Mouse (Mus musculus) adipose tissue, adult 10 weeks (tissue): Measurements from ENCODE around the gene Plac9b. TPM values are rescaled to one million over a fixed set of nuclear protein-coding genes. Genes with fewer than 3 reads are reported as not detected.

Source experiments
- polyA plus RNA-seq: library from polyadenylated mRNA; stranded (reverse); fragments of 350-450 nt; fragmentation: Illumina TruSeq; extraction: RNeasy Lipid Tissue Mini Kit (QIAGEN cat#74804); gene quantifications from one replicate; pipeline ENCODE4 v1.2.3, GENCODE M21; 2014; ENCODE audit warnings: low read depth, low replicate concordance

Plac9b gene
- polyA plus RNA-seq: 109 TPM

DNA sequence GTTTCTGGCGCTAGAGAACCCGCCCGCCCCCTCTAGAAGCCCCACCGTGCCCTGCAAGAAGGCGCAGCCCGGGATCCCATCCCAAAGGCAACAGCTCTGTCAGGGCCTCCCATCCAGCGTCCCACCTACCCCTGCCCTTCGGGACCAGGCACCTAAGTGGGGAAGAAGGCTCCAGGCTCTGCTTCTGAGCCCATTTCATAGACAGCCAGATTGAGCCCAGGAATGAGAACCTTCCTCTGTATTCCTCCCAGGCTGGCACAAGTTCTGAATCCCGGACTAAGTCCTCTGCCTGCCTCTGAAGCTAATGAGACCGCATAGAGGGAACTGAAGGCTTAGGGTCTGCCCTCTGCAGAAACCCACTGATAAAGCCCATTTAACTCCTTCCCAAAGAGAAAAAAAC lies at the start of gene Plac9b:
TSS of gene Plac9b (minus strand) at position 101 of the 400 bp plus-strand sequence.

GRCm38 (mm10) chr14:26206926-26207247 lies 24.6 kb upstream of the Plac9b start, which contains the start of gene Tmem254b:
TSS of gene Tmem254b (minus strand) at chr14:26207041.

GRCm38 (mm10) chr14:26118150-26118549 lies 64.1 kb downstream of the Plac9b start, which contains the start of gene Duxbl2:
TSS of gene Duxbl2 (plus strand) at chr14:26118349.

Other genes with a start within 250 kb of the Plac9b start
- gene Cphx1, start 244.2 kb downstream of the Plac9b start, polyA plus RNA-seq: 0.45 TPM
- gene Duxbl1, start 203.9 kb downstream of the Plac9b start, polyA plus RNA-seq: 0.34 TPM
- gene Gm9780, start 139.8 kb downstream of the Plac9b start, polyA plus RNA-seq: 150 TPM
- 169 TPM for gene Tmem254c, start 115.1 kb downstream of the Plac9b start, polyA plus RNA-seq
- not detected for gene Cphx2, start 101.0 kb downstream of the Plac9b start, polyA plus RNA-seq
- not detected for gene Cphx3, start 100.2 kb downstream of the Plac9b start, polyA plus RNA-seq
- 1.1 TPM for gene Duxbl2, start 64.1 kb downstream of the Plac9b start, polyA plus RNA-seq
- 110 TPM for gene Tmem254b, start 24.6 kb upstream of the Plac9b start, polyA plus RNA-seq
- gene Duxbl3, start 75.5 kb upstream of the Plac9b start, polyA plus RNA-seq: 0.45 TPM